Mouse (Mus musculus): ENCODE results near the gene Entpd1.

DNA sequence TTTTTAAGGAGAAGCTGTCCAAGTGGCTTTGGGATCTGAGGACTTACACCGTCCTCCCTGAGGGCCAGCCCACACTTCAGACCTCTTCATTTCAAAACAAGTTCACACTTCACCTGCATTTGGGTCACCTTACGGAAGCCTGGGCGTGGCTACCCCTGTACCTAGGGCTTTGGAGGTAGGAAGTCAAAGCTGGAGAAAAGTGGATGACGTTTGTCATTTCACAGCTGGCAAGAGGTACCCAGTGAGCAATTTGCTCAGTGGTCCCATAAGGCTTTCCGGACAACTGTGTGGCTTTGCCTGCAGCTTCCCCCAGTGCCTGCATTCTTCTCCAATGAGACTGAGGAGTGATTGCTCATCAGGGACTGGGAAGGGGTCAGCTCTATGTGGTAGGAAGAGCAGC lies 46.8 kb downstream of the Entpd1 start:
- TF ChIP-seq POLR2A (IDR thresholded peaks at IDR 0.05; ENCODE audit: insufficient read depth, low read depth, low read length) (no peak), CTCF (IDR thresholded peaks at IDR 0.05) (no peak)
